Mouse (Mus musculus) neural tube, embryonic 12.5 days (tissue): ENCODE measurements around the gene Xpr1. TPM values are rescaled to one million over a fixed set of nuclear protein-coding genes. Genes with fewer than 3 reads are reported as not detected.
A peak's percentile ranks its signal among the peaks of the same experiment; 100 is the strongest.

Source experiments
- ATAC-seq: fragments of 200-750 bp; cut with Nextera tagmentation; 2 replicates; pipeline ENCODE4 v1.8.0; 2017; ENCODE audit warnings: low read depth, mild to moderate bottlenecking, moderate TSS enrichment, moderate library complexity; ENCODE audit not compliant: low FRiP score
- H3K27ac ChIP-seq: fragments of 300-500 bp; sonication (generic); 2 replicates; pipeline ENCODE4 v1.5.1; 2016
- H3K27me3 ChIP-seq: fragments of 300-500 bp; sonication (generic); replicated peaks from 2 replicates; pipeline ENCODE4 v1.6.1; 2016; ENCODE audit warnings: mild to moderate bottlenecking
- H3K36me3 ChIP-seq: fragments of 300-500 bp; sonication (generic); 2 replicates; pipeline ENCODE4 v1.6.1; 2016; ENCODE audit warnings: mild to moderate bottlenecking
- H3K4me1 ChIP-seq: fragments of 300-500 bp; sonication (generic); 2 replicates; pipeline ENCODE4 v1.6.1; 2016
- H3K4me2 ChIP-seq: fragments of 300-500 bp; sonication (generic); replicated peaks from 2 replicates; pipeline ENCODE4 v1.6.1; 2016; ENCODE audit warnings: mild to moderate bottlenecking
- H3K4me3 ChIP-seq: fragments of 300-500 bp; sonication (generic); 2 replicates; pipeline ENCODE4 v1.5.1; 2016
- H3K9ac ChIP-seq: fragments of 300-500 bp; sonication (generic); 2 replicates; pipeline ENCODE4 v1.6.1; 2016; ENCODE audit warnings: mild to moderate bottlenecking
- H3K9me3 ChIP-seq: fragments of 300-500 bp; sonication (generic); 2 replicates; pipeline ENCODE4 v1.6.1; 2016; ENCODE audit warnings: mild to moderate bottlenecking
- WGBS: fragments of 180-500 bp; shearing (Covaris S2); methylation state at CpG from one replicate; pipeline ENCODE4 v1.1.7; 2016; 5-methylcytosine and 5-hydroxymethylcytosine counted together
- polyA plus RNA-seq: library from polyadenylated mRNA; unstranded; fragments of >200 nt; fragmentation: Nextera tagmentation; extraction: Ambion mirVana; gene quantifications from 2 replicates; pipeline ENCODE4 v1.2.1, GENCODE M21; 2016

Xpr1 gene
- polyA plus RNA-seq, 1 experiment from 2014 or later, result 30.8 TPM

DNA sequence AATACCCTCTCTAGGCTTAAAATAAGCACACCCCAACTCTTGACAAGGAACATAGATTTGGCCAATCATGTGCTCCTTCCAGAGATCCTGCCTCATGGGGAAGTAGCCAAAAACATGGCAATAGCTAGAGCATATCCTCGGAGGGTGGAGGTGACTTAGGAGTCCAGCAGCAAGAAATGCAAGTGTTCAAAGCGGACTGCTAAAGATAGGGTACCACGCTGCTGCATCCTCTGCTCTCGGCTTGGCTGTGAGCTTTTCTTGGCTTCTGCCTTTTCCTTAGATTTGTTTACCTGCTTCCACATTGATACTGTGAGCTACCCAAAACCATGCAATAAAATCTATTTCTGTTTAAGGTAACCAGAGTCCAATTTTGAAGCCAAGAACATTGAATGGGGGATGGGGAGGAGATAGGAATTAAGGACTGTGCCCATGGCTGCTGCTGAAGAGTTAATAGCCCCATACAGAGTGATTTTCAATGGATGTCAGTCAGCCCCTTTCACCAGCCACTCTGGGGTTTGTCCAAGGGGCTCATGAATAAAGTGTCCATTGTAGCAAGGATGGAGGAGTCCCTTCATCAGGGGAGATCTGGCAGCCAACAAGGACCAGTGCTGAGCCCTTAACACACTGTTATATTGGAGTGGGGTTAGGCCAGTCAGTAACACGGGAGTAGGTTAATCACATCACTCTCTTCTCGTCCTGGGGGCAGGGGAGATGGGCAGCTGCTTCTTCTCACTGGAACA is 10.1 kb upstream of the Xpr1 start:
- H3K4me2 ChIP-seq, result no peak overlapping the region
- H3K27me3 ChIP-seq, result no peaks in the 10 kb centered on the region
- no peaks in the 10 kb centered on the region for H3K36me3 ChIP-seq
- H3K9me3 ChIP-seq, result no peaks in the 10 kb centered on the region
- peak; percentile 75 for ATAC-seq
- H3K9ac ChIP-seq, result no peak overlapping the region
- no peak overlapping the region for H3K4me3 ChIP-seq
- peaks cover 15% of the 10 kb centered on the region for H3K4me1 ChIP-seq
- H3K27ac ChIP-seq, result no peak overlapping the region
- WGBS, result 50% methylated on average over 6 of the region's 6 CpGs

DNA sequence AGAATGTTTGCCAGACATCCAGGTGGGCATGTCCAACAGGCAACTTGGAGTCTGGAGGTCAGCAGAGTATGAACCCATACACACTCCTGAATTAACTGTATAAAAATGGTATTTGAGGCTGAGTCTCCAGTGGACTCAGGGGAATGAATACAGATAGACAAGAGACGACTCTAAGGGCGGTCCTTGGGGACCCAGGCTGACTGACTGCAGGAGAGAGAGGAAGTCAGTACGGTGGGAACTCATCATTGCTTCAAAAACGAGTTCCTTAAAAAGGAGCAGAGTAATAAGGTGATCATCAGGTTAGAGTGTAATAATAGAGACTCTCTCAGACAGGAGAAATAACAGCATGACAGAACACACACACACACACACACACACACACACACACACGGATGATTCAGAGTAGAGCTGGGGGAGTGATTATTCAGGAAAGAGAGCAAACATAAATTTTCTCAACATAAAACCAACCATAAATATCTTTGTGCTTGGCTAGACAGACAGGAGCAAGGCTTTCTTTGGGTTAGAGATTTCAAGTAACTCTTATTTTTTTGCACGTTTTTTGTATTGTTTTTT is 8.6 kb upstream of the Xpr1 start:
- no peaks in the 10 kb centered on the region for H3K36me3 ChIP-seq
- H3K27me3 ChIP-seq, result no peaks in the 10 kb centered on the region
- no peak overlapping the region for H3K9ac ChIP-seq
- no peak overlapping the region for H3K4me3 ChIP-seq
- H3K4me2 ChIP-seq, result no peak overlapping the region
- H3K27ac ChIP-seq, result no peak overlapping the region
- 45% methylated on average over 6 of the region's 6 CpGs for WGBS
- H3K9me3 ChIP-seq, result no peaks in the 10 kb centered on the region
- ATAC-seq, result no peak
- H3K4me1 ChIP-seq, result peaks cover 15% of the 10 kb centered on the region

DNA sequence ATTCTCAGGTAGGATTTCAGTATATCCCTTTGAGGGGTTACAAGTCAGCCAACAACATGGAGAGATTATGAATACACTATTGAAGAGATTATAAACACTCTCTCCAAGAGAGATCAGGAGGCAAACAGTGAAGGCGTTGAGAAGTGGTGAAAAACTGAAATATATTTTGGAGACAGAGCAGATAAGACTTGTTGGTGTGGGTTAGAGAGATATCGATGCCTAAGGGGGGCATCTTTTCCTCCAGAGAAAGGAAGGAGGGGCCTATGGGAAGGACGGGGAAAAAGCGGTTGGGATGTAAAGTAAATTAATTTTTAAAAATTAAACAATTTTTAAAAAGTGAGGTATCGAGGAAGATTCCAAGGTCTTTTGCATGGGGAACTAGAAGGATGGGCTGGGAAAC is 8.1 kb upstream of the Xpr1 start:
- Histone ChIP-seq H3K27ac (no peak overlapping the region), H3K27me3 (no peaks in the 10 kb centered on the region), H3K4me3 (no peak overlapping the region), H3K4me1 (peaks cover 15% of the 10 kb centered on the region), H3K9ac (no peak overlapping the region), H3K4me2 (no peak overlapping the region), H3K36me3 (no peaks in the 10 kb centered on the region), H3K9me3 (no peaks in the 10 kb centered on the region)
- WGBS, result 91% methylated on average over 5 of the region's 5 CpGs
- ATAC-seq, result no peak

DNA sequence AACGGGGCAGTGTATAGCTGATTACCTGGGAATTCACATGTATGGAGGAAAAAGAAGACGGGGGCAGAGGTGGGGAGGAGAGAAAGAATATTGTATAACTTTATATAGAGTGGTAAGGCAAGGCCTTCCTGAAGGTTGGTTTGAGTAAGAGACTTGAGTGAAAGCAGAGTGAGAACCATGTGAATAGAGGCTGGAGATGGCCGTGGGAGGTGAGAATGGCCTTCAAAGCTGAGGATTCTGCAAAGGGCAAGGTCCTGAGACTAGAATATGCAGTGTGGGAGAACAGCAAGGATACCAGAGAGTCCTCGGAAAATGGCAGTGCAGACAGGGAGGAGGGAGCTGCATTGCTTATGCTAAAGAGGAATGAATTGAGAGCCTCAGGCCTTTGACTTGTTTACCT is 6.6 kb upstream of the Xpr1 start:
- Histone ChIP-seq H3K36me3 (no peaks in the 10 kb centered on the region), H3K4me3 (no peak overlapping the region), H3K9me3 (no peaks in the 10 kb centered on the region), H3K4me1 (peaks cover 15% of the 10 kb centered on the region), H3K9ac (no peak overlapping the region), H3K27me3 (no peaks in the 10 kb centered on the region), H3K27ac (no peak overlapping the region), H3K4me2 (no peak overlapping the region)
- WGBS, result 73% methylated on average over 4 of the region's 4 CpGs
- no peak for ATAC-seq

DNA sequence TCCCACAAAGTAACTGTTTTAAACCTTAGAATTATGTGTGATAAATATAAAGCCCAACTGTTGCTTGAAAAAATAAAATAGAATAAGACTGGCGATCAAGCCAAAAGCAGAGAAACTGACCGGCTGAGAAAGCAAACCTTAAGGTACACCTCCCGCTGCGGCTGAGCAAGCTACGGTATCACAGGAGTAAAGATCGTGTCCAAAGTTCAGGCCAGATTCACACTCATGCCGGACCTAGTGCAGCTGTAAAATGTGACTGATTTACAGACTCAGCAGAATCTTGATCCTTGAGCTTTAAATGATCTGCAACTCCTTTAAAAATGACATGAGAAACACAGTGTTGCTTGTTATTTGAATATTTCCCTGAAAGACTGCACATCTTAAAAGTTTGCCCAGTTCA is 4.8 kb upstream of the Xpr1 start:
- Histone ChIP-seq H3K27me3 (no peaks in the 10 kb centered on the region), H3K4me1 (peaks cover 7% of the 10 kb centered on the region; the same call in 1 of the 2 replicates), H3K4me2 (no peak overlapping the region), H3K4me3 (no peak overlapping the region), H3K27ac (no peak overlapping the region), H3K9me3 (no peaks in the 10 kb centered on the region), H3K9ac (no peak overlapping the region), H3K36me3 (no peaks in the 10 kb centered on the region)
- no peak for ATAC-seq
- WGBS, result 84% methylated on average over 7 of the region's 7 CpGs

DNA sequence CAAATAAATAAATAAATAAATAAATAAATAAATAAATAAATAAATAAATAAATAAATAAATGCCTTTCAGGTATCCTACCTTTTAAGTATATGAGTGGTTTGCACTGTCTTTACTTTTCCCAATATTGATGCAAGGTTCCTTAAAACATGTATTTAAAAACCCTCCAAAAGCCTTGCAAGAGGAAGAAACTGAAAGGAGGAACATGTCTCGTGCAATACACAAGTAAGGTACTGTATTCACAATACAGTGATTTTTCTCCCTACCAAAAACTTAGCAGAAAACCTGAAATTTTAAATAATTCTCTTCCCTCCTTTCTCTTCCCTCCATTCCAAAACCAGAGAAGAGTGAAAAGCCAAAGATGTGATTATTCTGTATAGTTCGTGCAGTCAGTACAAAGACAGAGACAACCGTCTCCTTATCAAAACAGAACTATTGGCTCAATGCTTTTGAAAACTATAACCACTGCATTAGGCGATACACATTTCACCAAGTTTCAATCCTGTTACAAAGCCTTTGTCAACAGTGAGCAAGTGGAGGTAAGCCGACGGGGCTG is 991 bp downstream of the Xpr1 start:
- H3K9ac ChIP-seq, result peak overlapping the region; percentile 89

DNA sequence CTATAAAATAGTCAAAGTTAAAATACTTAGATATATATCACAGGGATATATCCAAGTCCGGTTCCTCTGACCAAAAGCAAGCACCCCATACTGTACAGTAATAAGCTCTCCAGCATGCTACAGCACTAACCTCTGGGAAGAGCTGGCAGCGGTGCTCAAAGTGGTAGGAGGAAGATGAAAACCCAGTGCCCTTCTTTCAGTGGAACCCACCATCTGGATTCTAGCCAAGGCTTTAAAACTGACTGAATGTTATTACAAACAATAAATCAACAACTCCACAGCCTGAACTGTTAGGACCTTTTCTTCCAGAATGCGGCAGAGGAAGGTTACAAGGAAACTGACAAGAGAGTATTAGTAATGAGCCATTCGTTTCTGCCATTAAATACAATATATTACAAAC is 1.8 kb downstream of the Xpr1 start:
- ATAC-seq, result no peak
- Histone ChIP-seq H3K9ac (peak overlapping the region; percentile 26; the same call in 1 of the 2 replicates), H3K9me3 (no peaks in the 10 kb centered on the region), H3K4me3 (peak overlapping the region; percentile 30), H3K27ac (no peak overlapping the region), H3K27me3 (no peaks in the 10 kb centered on the region), H3K4me2 (peak overlapping the region; percentile 69), H3K4me1 (peaks cover 5% of the 10 kb centered on the region; the same call in 1 of the 2 replicates), H3K36me3 (no peaks in the 10 kb centered on the region)
- WGBS, result 43% methylated on average over 4 of the region's 4 CpGs

More for the DNA sequence above, 991 bp downstream of the Xpr1 start:
- 7% methylated on average over 6 of the region's 6 CpGs for WGBS
- peak overlapping the region; percentile 90 for H3K4me3 ChIP-seq
- H3K4me2 ChIP-seq, result peak overlapping the region; percentile 69
- no peaks in the 10 kb centered on the region for H3K27me3 ChIP-seq
- ATAC-seq, result no peak
- H3K9me3 ChIP-seq, result no peaks in the 10 kb centered on the region
- no peaks in the 10 kb centered on the region for H3K36me3 ChIP-seq
- peaks cover 5% of the 10 kb centered on the region; the same call in 1 of the 2 replicates for H3K4me1 ChIP-seq
- peak overlapping the region; percentile 93 for H3K27ac ChIP-seq

DNA sequence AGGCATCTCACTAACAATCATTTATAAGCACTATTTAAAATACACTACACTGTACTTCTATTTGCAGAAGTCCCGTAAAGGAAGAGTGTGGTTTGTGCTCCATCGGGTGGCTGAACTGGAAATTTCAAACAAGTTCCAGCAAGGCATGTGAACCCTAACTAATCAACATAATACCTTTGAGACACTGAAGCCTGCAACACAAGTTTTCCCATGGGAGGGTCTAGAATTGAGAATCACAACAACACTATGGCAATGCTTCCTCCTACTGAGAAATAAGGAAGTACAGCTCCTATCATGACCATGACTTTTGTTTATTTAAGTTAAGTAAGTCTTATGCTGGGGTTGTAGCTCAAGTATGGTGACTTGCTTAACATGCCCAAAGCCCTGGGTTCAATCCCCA is 4.5 kb downstream of the Xpr1 start:
- no peak overlapping the region for H3K4me3 ChIP-seq
- 88% methylated on average over 2 of the region's 2 CpGs for WGBS
- H3K4me2 ChIP-seq, result no peak overlapping the region
- H3K9ac ChIP-seq, result no peak overlapping the region
- H3K27ac ChIP-seq, result no peak overlapping the region
- ATAC-seq, result no peak
- H3K9me3 ChIP-seq, result no peaks in the 10 kb centered on the region
- H3K36me3 ChIP-seq, result no peaks in the 10 kb centered on the region
- peaks cover 5% of the 10 kb centered on the region; the same call in 1 of the 2 replicates for H3K4me1 ChIP-seq
- H3K27me3 ChIP-seq, result no peaks in the 10 kb centered on the region

DNA sequence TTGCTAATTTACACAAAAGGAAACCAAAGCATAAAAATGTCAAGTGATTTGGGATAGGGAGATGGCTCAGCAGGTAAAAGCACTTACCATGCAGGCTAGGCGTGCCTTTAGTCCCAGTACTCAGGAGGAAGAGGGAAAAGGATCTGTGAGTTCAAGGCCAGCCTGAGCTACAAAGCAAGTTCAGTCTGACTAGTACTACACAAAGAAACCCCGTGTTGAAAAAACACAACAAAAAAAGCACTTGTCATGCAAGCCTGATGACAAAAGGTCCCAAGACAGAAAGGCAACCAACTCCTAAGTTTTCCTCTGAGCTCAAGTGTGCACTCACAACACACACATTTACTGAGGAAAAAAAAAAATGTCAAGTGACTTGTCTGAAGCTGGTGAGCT is 8.6 kb downstream of the Xpr1 start:
- Histone ChIP-seq H3K9me3 (peaks cover 3% of the 10 kb centered on the region; the same call in 1 of the 2 replicates), H3K4me1 (no peaks in the 10 kb centered on the region), H3K27ac (no peak overlapping the region), H3K27me3 (no peaks in the 10 kb centered on the region), H3K36me3 (peaks cover 6% of the 10 kb centered on the region; the same call in 1 of the 2 replicates), H3K9ac (no peak overlapping the region), H3K4me2 (no peak overlapping the region), H3K4me3 (no peak overlapping the region)
- WGBS, result 77% methylated on average over 2 of the region's 2 CpGs
- ATAC-seq, result no peak

DNA sequence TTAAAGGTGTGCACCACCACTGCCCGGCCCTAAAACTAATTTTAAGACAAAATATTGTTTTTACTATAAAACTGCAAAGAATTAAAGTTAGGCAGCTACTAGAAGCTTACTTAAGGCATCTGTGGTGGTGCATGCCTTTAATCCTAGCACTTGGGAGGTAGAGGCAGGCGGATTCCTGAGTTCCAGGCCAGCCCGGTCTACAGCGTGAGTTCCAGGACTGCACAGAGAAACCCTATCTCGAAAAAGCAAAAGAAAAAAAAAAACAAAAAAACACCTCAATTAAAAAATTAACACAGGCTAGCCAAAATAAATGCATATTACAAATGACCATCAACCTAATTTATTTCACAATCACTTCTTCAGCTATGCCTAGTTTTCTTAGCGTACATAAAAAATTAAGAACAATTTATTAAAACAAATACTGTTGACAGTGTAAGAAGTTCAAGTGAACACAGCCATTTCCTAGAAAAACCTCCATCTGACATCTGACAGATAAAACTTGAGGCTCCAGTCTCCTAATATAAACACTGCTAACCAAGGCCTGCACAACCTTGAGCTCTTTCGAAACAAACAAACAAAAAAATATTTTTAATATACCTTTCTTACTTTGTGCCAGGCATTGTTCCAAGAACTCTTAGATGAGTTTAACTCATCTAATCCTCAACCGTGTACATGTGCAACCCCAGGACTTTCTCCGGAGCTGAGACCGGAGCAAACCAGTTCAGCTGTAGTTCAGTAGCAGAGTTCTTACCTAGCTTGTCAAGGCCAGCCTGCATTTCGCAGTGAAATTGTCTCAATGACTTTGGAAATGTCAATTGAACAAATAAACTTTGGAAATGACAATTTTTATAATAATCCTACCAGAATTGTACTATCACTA is 9.3 kb downstream of the Xpr1 start:
- no peaks in the 10 kb centered on the region for H3K4me1 ChIP-seq
- no peaks in the 10 kb centered on the region for H3K27me3 ChIP-seq
- no peak overlapping the region for H3K27ac ChIP-seq
- no peak overlapping the region for H3K9ac ChIP-seq
- peaks cover 6% of the 10 kb centered on the region; the same call in 1 of the 2 replicates for H3K36me3 ChIP-seq
- WGBS, result 91% methylated on average over 11 of the region's 11 CpGs
- H3K4me3 ChIP-seq, result no peak overlapping the region
- ATAC-seq, result no peak
- H3K4me2 ChIP-seq, result no peak overlapping the region
- peaks cover 3% of the 10 kb centered on the region; the same call in 1 of the 2 replicates for H3K9me3 ChIP-seq

DNA sequence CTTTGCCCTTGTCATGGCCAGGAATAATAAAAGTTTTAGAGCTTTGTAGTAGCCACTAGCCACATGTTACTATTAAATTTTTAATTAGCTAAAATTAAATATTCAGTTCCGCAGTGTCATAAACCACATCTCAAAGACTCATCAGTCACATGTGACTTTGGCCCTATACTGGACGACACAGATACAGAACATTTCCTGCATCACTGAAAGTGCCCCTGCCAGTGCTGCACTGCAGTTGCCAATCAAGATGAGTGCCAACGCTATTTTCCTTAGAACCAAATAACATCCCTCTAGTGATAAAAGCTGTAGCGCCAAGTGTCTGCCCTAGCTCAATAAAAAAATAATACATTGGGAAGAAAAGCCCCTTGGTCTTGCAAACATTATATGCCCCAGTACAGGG is 17.2 kb downstream of the Xpr1 start:
- Histone ChIP-seq H3K9ac (no peak overlapping the region), H3K9me3 (peaks cover 3% of the 10 kb centered on the region; the same call in 1 of the 2 replicates), H3K27ac (no peak overlapping the region), H3K4me3 (no peak overlapping the region), H3K4me2 (no peak overlapping the region), H3K27me3 (no peaks in the 10 kb centered on the region), H3K36me3 (no peaks in the 10 kb centered on the region), H3K4me1 (0 out of 2 replicates have a peak, but pooled peaks cover 4% of the 10 kb centered on the region)
- WGBS, result 81% methylated on average over 4 of the region's 4 CpGs
- ATAC-seq, result no peak

DNA sequence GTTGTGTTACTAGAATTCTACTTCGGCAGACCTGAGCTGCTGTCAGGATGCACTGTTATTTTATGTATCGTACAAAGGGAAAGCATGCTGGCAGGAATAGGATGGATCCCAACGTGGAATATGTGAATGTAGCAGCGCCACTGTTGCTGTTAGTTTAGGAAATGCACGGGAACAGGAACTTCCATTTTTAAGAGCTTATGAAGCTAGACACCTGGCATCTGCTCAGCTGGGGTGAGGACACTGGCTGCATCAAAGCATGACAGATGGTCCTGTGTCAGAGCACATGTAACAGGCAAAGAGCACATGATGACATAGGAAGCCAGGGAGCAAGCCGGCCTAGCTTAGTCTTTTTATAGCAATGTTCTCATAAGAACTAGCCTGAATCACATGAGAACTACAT is 22.4 kb downstream of the Xpr1 start:
- Histone ChIP-seq H3K36me3 (no peaks in the 10 kb centered on the region), H3K27ac (no peak overlapping the region), H3K9me3 (no peaks in the 10 kb centered on the region), H3K4me1 (0 out of 2 replicates have a peak, but pooled peaks cover 4% of the 10 kb centered on the region), H3K4me2 (no peak overlapping the region), H3K4me3 (no peak overlapping the region), H3K9ac (no peak overlapping the region), H3K27me3 (no peaks in the 10 kb centered on the region)
- ATAC-seq, result no peak
- WGBS, result 86% methylated on average over 6 of the region's 6 CpGs
